Mouse (Mus musculus) kidney, embryonic 16.5 days (tissue): ENCODE data around the gene Vwa8. TPM values are rescaled to one million over a fixed set of nuclear protein-coding genes. Genes with fewer than 3 reads are reported as not detected.

Experiments
- ATAC-seq: fragments of 200-750 bp; cut with Nextera tagmentation; 2 replicates; pipeline ENCODE4 v1.8.0; 2017; ENCODE audit warnings: moderate TSS enrichment; ENCODE audit not compliant: low FRiP score, low TSS enrichment
- H3K27ac ChIP-seq: fragments of 300-500 bp; sonication (generic); 2 replicates; pipeline ENCODE4 v1.5.1; 2014; ENCODE audit warnings: low read length
- H3K27me3 ChIP-seq: fragments of 300-500 bp; sonication (generic); 2 replicates; pipeline ENCODE4 v1.6.1; 2014; ENCODE audit warnings: low read length, control low read depth, mixed read lengths; ENCODE audit not compliant: insufficient read depth
- H3K36me3 ChIP-seq: fragments of 300-500 bp; sonication (generic); 2 replicates; pipeline ENCODE4 v1.6.1; 2014; ENCODE audit warnings: low read length, control low read depth, mixed read lengths; ENCODE audit not compliant: insufficient read depth
- H3K4me1 ChIP-seq: fragments of 300-500 bp; sonication (generic); 2 replicates; pipeline ENCODE4 v1.6.1; 2014; ENCODE audit warnings: low read length, control low read depth, mixed read lengths; ENCODE audit not compliant: insufficient read depth
- H3K4me2 ChIP-seq: fragments of 300-500 bp; sonication (generic); replicated peaks from 2 replicates; pipeline ENCODE4 v1.6.1; 2014; ENCODE audit warnings: low read depth, low read length
- H3K4me3 ChIP-seq: fragments of 300-500 bp; sonication (generic); 2 replicates; pipeline ENCODE4 v1.5.1; 2014; ENCODE audit warnings: mild to moderate bottlenecking, low read length
- H3K9ac ChIP-seq: fragments of 300-500 bp; sonication (generic); replicated peaks from 2 replicates; pipeline ENCODE4 v1.6.1; 2014; ENCODE audit warnings: low read length
- H3K9me3 ChIP-seq: fragments of 300-500 bp; sonication (generic); 2 replicates; pipeline ENCODE4 v1.6.1; 2016; ENCODE audit warnings: low read length, control low read depth
- WGBS: fragments of 180-500 bp; shearing (Covaris S2); extraction: QIAGEN DNeasy Blood & Tissue Kit; methylation state at CpG from one replicate; pipeline ENCODE4 v1.1.7; 2014; 5-methylcytosine and 5-hydroxymethylcytosine counted together
- polyA plus RNA-seq: library from polyadenylated mRNA; unstranded; fragments of >200 nt; fragmentation: Nextera tagmentation; extraction: Ambion mirVana; gene quantifications from 2 replicates; pipeline ENCODE4 v1.2.1, GENCODE M21; 2015

Gene Vwa8
- polyA plus RNA-seq, 1 experiment from 2014 or later: 16.0 TPM

GRCm38 (mm10) chr14:79198066-79198465, 349.2 kb downstream of the Vwa8 start:
- ATAC-seq: no peak
- Histone ChIP-seq H3K9me3 (no peaks in the 10 kb centered on the region), H3K9ac (no peak overlapping the region), H3K4me1 (peaks cover 5% of the 10 kb centered on the region), H3K4me3 (no peak overlapping the region), H3K36me3 (no peaks in the 10 kb centered on the region), H3K4me2 (no peak overlapping the region), H3K27me3 (no peaks in the 10 kb centered on the region), H3K27ac (no peak overlapping the region)
- 93% methylated on average over 15 of the region's 15 CpGs for WGBS

GRCm38 (mm10) chr14:79200133-79200891, 351.5 kb downstream of the Vwa8 start:
- no peak overlapping the region for H3K27ac ChIP-seq
- H3K9ac ChIP-seq: no peak overlapping the region
- no peaks in the 10 kb centered on the region for H3K9me3 ChIP-seq
- peaks cover 14% of the 10 kb centered on the region for H3K4me1 ChIP-seq
- WGBS: 82% methylated on average over 9 of the region's 9 CpGs
- H3K27me3 ChIP-seq: no peaks in the 10 kb centered on the region
- no peak overlapping the region for H3K4me3 ChIP-seq
- H3K4me2 ChIP-seq: no peak overlapping the region
- H3K36me3 ChIP-seq: no peaks in the 10 kb centered on the region
- no peak for ATAC-seq

- H3K27me3 ChIP-seq: no peaks in the 10 kb centered on the region
- H3K36me3 ChIP-seq: no peaks in the 10 kb centered on the region
Observed at GRCm38 (mm10) chr14:79200892-79201285, 352.0 kb downstream of the Vwa8 start.

GRCm38 (mm10) chr14:79202722-79203362, 354.0 kb downstream of the Vwa8 start:
- 47% methylated on average over 4 of the region's 4 CpGs for WGBS
- no peak overlapping the region for H3K9ac ChIP-seq
- ATAC-seq: no peak
- no peaks in the 10 kb centered on the region for H3K36me3 ChIP-seq
- no peaks in the 10 kb centered on the region for H3K9me3 ChIP-seq
- H3K27ac ChIP-seq: peak overlapping the region; percentile 31
- no peak overlapping the region for H3K4me3 ChIP-seq
- no peak overlapping the region for H3K4me2 ChIP-seq
- H3K27me3 ChIP-seq: no peaks in the 10 kb centered on the region
- peaks cover 20% of the 10 kb centered on the region for H3K4me1 ChIP-seq

More at GRCm38 (mm10) chr14:79200892-79201285, 352.0 kb downstream of the Vwa8 start:
- no peak for ATAC-seq
- H3K4me1 ChIP-seq: peaks cover 15% of the 10 kb centered on the region
- no peaks in the 10 kb centered on the region for H3K9me3 ChIP-seq
- H3K4me2 ChIP-seq: no peak overlapping the region
- H3K27ac ChIP-seq: no peak overlapping the region
- 91% methylated on average over 9 of the region's 9 CpGs for WGBS
- H3K9ac ChIP-seq: no peak overlapping the region
- H3K4me3 ChIP-seq: no peak overlapping the region

- H3K9ac ChIP-seq: no peak overlapping the region
- 10% methylated on average over 12 of the region's 12 CpGs for WGBS
- 0 out of 2 replicates have a peak overlapping the region, but pooled peaks have one; percentile 5 for H3K4me2 ChIP-seq
- no peaks in the 10 kb centered on the region for H3K27me3 ChIP-seq
- no peaks in the 10 kb centered on the region for H3K36me3 ChIP-seq
- H3K9me3 ChIP-seq: no peaks in the 10 kb centered on the region
- peak; percentile 86; the same call in 1 of the 2 replicates for ATAC-seq
- no peak overlapping the region for H3K4me3 ChIP-seq
- H3K27ac ChIP-seq: peak overlapping the region; percentile 17; the same call in 1 of the 2 replicates
- H3K4me1 ChIP-seq: peaks cover 20% of the 10 kb centered on the region
Observed at GRCm38 (mm10) chr14:79203496-79204158, 354.8 kb downstream of the Vwa8 start.

GRCm38 (mm10) chr14:79204866-79205265, 356.0 kb downstream of the Vwa8 start:
- H3K4me1 ChIP-seq: peaks cover 20% of the 10 kb centered on the region
- 93% methylated on average over 7 of the region's 7 CpGs for WGBS
- H3K9me3 ChIP-seq: no peaks in the 10 kb centered on the region
- H3K36me3 ChIP-seq: no peaks in the 10 kb centered on the region
- no peaks in the 10 kb centered on the region for H3K27me3 ChIP-seq
- no peak for ATAC-seq
- no peak overlapping the region for H3K9ac ChIP-seq
- no peak overlapping the region for H3K4me2 ChIP-seq
- no peak overlapping the region for H3K27ac ChIP-seq
- H3K4me3 ChIP-seq: no peak overlapping the region

- WGBS: 43% methylated on average over 11 of the region's 11 CpGs
- H3K4me3 ChIP-seq: no peak overlapping the region
- no peak overlapping the region for H3K4me2 ChIP-seq
- peaks cover 20% of the 10 kb centered on the region for H3K4me1 ChIP-seq
- H3K27ac ChIP-seq: no peak overlapping the region
- no peak overlapping the region for H3K9ac ChIP-seq
- no peaks in the 10 kb centered on the region for H3K9me3 ChIP-seq
- no peaks in the 10 kb centered on the region for H3K27me3 ChIP-seq
- ATAC-seq: peak; percentile 73; the same call in 1 of the 2 replicates
- H3K36me3 ChIP-seq: no peaks in the 10 kb centered on the region
Observed at GRCm38 (mm10) chr14:79206210-79206609, 357.4 kb downstream of the Vwa8 start.

GRCm38 (mm10) chr14:79208468-79208867, 359.6 kb downstream of the Vwa8 start:
- H3K9ac ChIP-seq: no peak overlapping the region
- no peak for ATAC-seq
- H3K27me3 ChIP-seq: no peaks in the 10 kb centered on the region
- H3K9me3 ChIP-seq: no peaks in the 10 kb centered on the region
- peaks cover 11% of the 10 kb centered on the region for H3K4me1 ChIP-seq
- no peaks in the 10 kb centered on the region for H3K36me3 ChIP-seq
- H3K4me2 ChIP-seq: no peak overlapping the region
- H3K27ac ChIP-seq: no peak overlapping the region
- no peak overlapping the region for H3K4me3 ChIP-seq

GRCm38 (mm10) chr14:79209813-79210212, 361.0 kb downstream of the Vwa8 start:
- H3K4me2 ChIP-seq: no peak overlapping the region
- H3K9me3 ChIP-seq: no peaks in the 10 kb centered on the region
- no peak overlapping the region for H3K27ac ChIP-seq
- H3K4me1 ChIP-seq: 0 out of 2 replicates have a peak, but pooled peaks cover 6% of the 10 kb centered on the region
- H3K36me3 ChIP-seq: no peaks in the 10 kb centered on the region
- ATAC-seq: no peak
- H3K27me3 ChIP-seq: no peaks in the 10 kb centered on the region
- 80% methylated on average over 3 of the region's 3 CpGs for WGBS
- H3K9ac ChIP-seq: no peak overlapping the region
- no peak overlapping the region for H3K4me3 ChIP-seq
